Mouse (Mus musculus) forebrain, embryonic 14.5 days (tissue): Measurements from ENCODE around the gene Eps8. TPM values are rescaled to one million over a fixed set of nuclear protein-coding genes. Genes with fewer than 3 reads are reported as not detected.

Source experiments
- ATAC-seq: fragments of 200-750 bp; cut with Nextera tagmentation; 2 replicates; pipeline ENCODE4 v1.8.0; 2017; ENCODE audit warnings: mild to moderate bottlenecking, moderate library complexity
- DNase-seq: peaks from one replicate; pipeline ENCODE4 v3.0.0-alpha.2; 2015; ENCODE audit warnings: low spot score
- H3K27ac ChIP-seq: fragments of 300-500 bp; sonication (generic); 2 replicates; pipeline ENCODE4 v1.5.1; 2014; ENCODE audit warnings: low read depth, mild to moderate bottlenecking, control low read depth, low read length, moderate library complexity
- H3K27me3 ChIP-seq: fragments of 300-500 bp; sonication (generic); replicated peaks from 2 replicates; pipeline ENCODE4 v1.6.1; 2014; ENCODE audit warnings: low read length, control low read depth, mixed read lengths; ENCODE audit not compliant: control insufficient read depth, insufficient read depth
- H3K36me3 ChIP-seq: fragments of 300-500 bp; sonication (generic); 2 replicates; pipeline ENCODE4 v1.6.1; 2014; ENCODE audit warnings: low read length, control low read depth; ENCODE audit not compliant: control insufficient read depth, insufficient read depth
- H3K4me1 ChIP-seq: fragments of 300-500 bp; sonication (generic); 2 replicates; pipeline ENCODE4 v1.6.1; 2014; ENCODE audit warnings: antibody characterized with exemption, low read length, control low read depth; ENCODE audit not compliant: control insufficient read depth, insufficient read depth
- H3K4me2 ChIP-seq: fragments of 300-500 bp; sonication (generic); 2 replicates; pipeline ENCODE4 v1.6.1; 2014; ENCODE audit warnings: mild to moderate bottlenecking, control low read depth, low read length
- H3K4me3 ChIP-seq: fragments of 300-500 bp; sonication (generic); 2 replicates; pipeline ENCODE4 v1.5.1; 2014; ENCODE audit warnings: low read depth, low read length, control low read depth
- H3K9ac ChIP-seq: fragments of 300-500 bp; sonication (generic); 2 replicates; pipeline ENCODE4 v1.6.1; 2014; ENCODE audit warnings: mild to moderate bottlenecking, low read length, control low read depth, moderate library complexity
- H3K9me3 ChIP-seq: fragments of 300-500 bp; sonication (generic); replicated peaks from 2 replicates; pipeline ENCODE4 v1.6.1; 2016; ENCODE audit warnings: low read length, control low read depth, mixed read lengths; ENCODE audit not compliant: control insufficient read depth
- WGBS: fragments of 180-500 bp; shearing (Covaris S2); extraction: QIAGEN DNeasy Blood & Tissue Kit; methylation state at CpG from one replicate; pipeline ENCODE4 v1.1.7; 2014; 5-methylcytosine and 5-hydroxymethylcytosine counted together
- polyA plus RNA-seq: library from polyadenylated mRNA; unstranded; fragments of >200 nt; fragmentation: Nextera tagmentation; extraction: Ambion mirVana; gene quantifications from 2 replicates; pipeline ENCODE4 v1.2.1, GENCODE M21; 2014

Gene Eps8
- polyA plus RNA-seq, 1 experiment from 2014 or later = 11.4 TPM

- peaks cover 6% of the 10 kb centered on the region; the same call in 1 of the 2 replicates for H3K27me3 ChIP-seq
- H3K27ac ChIP-seq = no peak overlapping the region
- no peaks in the 10 kb centered on the region; the same call in 1 of the 2 replicates for H3K4me1 ChIP-seq
- no peaks in the 10 kb centered on the region for H3K36me3 ChIP-seq
- peak overlapping the region; percentile 75 for H3K9ac ChIP-seq
- DNase-seq (no peak), ATAC-seq (no peak)
- H3K4me3 ChIP-seq = peak overlapping the region; percentile 69
- no peaks in the 10 kb centered on the region for H3K9me3 ChIP-seq
- H3K4me2 ChIP-seq = peak overlapping the region; percentile 91
- WGBS = 29% methylated on average over 6 of the region's 7 CpGs
Measured at GRCm38 (mm10) chr6:137649528-137649927, 5.1 kb downstream of the Eps8 start.

- Histone ChIP-seq H3K4me3 (peak overlapping the region; percentile 69), H3K36me3 (no peaks in the 10 kb centered on the region), H3K9me3 (no peaks in the 10 kb centered on the region), H3K9ac (peak overlapping the region; percentile 75), H3K27me3 (peaks cover 6% of the 10 kb centered on the region; the same call in 1 of the 2 replicates), H3K4me1 (no peaks in the 10 kb centered on the region; the same call in 1 of the 2 replicates), H3K4me2 (peak overlapping the region; percentile 91), H3K27ac (no peak overlapping the region)
- WGBS = under 1% methylated on average over 46 of the region's 51 CpGs
- DNase-seq (peak; percentile 84), ATAC-seq (peak; percentile 88)
Measured at GRCm38 (mm10) chr6:137649068-137649480, 5.6 kb downstream of the Eps8 start.

- Histone ChIP-seq H3K9me3 (no peaks in the 10 kb centered on the region), H3K4me2 (peak overlapping the region; percentile 91), H3K9ac (peak overlapping the region; percentile 75), H3K36me3 (no peaks in the 10 kb centered on the region), H3K4me1 (no peaks in the 10 kb centered on the region; the same call in 1 of the 2 replicates), H3K27ac (no peak overlapping the region), H3K4me3 (peak overlapping the region; percentile 69), H3K27me3 (peaks cover 6% of the 10 kb centered on the region; the same call in 1 of the 2 replicates)
- under 1% methylated on average over 58 of the region's 59 CpGs for WGBS
- ATAC-seq = peak; percentile 68
- DNase-seq = peak; percentile 17
Measured at GRCm38 (mm10) chr6:137648110-137649067, 6.3 kb downstream of the Eps8 start.

- ATAC-seq (no peak), DNase-seq (no peak)
- no peaks in the 10 kb centered on the region; the same call in 1 of the 2 replicates for H3K4me1 ChIP-seq
- WGBS = 11% methylated on average over 10 of the region's 10 CpGs
- peak overlapping the region; percentile 91 for H3K4me2 ChIP-seq
- no peak overlapping the region for H3K9ac ChIP-seq
- H3K27me3 ChIP-seq = peaks cover 6% of the 10 kb centered on the region; the same call in 1 of the 2 replicates
- H3K36me3 ChIP-seq = no peaks in the 10 kb centered on the region
- H3K9me3 ChIP-seq = no peaks in the 10 kb centered on the region
- peak overlapping the region; percentile 69; the same call in 1 of the 2 replicates for H3K4me3 ChIP-seq
- no peak overlapping the region for H3K27ac ChIP-seq
Measured at GRCm38 (mm10) chr6:137647646-137648045, 7.0 kb downstream of the Eps8 start.

GRCm38 (mm10) chr6:137646726-137647125 is 8.0 kb downstream of the Eps8 start:
- no peaks in the 10 kb centered on the region; the same call in 1 of the 2 replicates for H3K4me1 ChIP-seq
- DNase-seq (no peak), ATAC-seq (no peak)
- H3K27me3 ChIP-seq = peaks cover 6% of the 10 kb centered on the region; the same call in 1 of the 2 replicates
- H3K4me3 ChIP-seq = no peak overlapping the region
- no peak overlapping the region for H3K27ac ChIP-seq
- H3K9ac ChIP-seq = no peak overlapping the region
- WGBS = 84% methylated on average over 2 of the region's 2 CpGs
- H3K36me3 ChIP-seq = no peaks in the 10 kb centered on the region
- no peak overlapping the region for H3K4me2 ChIP-seq
- no peaks in the 10 kb centered on the region for H3K9me3 ChIP-seq

GRCm38 (mm10) chr6:137644893-137645292 is 9.8 kb downstream of the Eps8 start:
- Histone ChIP-seq H3K27me3 (peaks cover 6% of the 10 kb centered on the region; the same call in 1 of the 2 replicates), H3K4me3 (no peak overlapping the region), H3K4me1 (no peaks in the 10 kb centered on the region; the same call in 1 of the 2 replicates), H3K9me3 (no peaks in the 10 kb centered on the region), H3K4me2 (no peak overlapping the region), H3K9ac (no peak overlapping the region), H3K36me3 (no peaks in the 10 kb centered on the region), H3K27ac (no peak overlapping the region)
- ATAC-seq (no peak), DNase-seq (no peak)
- 93% methylated on average over 5 of the region's 5 CpGs for WGBS

GRCm38 (mm10) chr6:137643814-137644213 is 10.9 kb downstream of the Eps8 start:
- DNase-seq (peak; percentile 57), ATAC-seq (peak; percentile 33; the same call in 1 of the 2 replicates)
- WGBS = 71% methylated on average over 4 of the region's 4 CpGs
- H3K9ac ChIP-seq = no peak overlapping the region
- H3K36me3 ChIP-seq = no peaks in the 10 kb centered on the region
- H3K4me2 ChIP-seq = no peak overlapping the region
- no peaks in the 10 kb centered on the region for H3K9me3 ChIP-seq
- no peaks in the 10 kb centered on the region for H3K4me1 ChIP-seq
- no peak overlapping the region for H3K4me3 ChIP-seq
- H3K27ac ChIP-seq = no peak overlapping the region
- peaks cover 6% of the 10 kb centered on the region; the same call in 1 of the 2 replicates for H3K27me3 ChIP-seq

- no peaks in the 10 kb centered on the region for H3K4me1 ChIP-seq
- no peaks in the 10 kb centered on the region for H3K9me3 ChIP-seq
- H3K27ac ChIP-seq = no peak overlapping the region
- no peak overlapping the region for H3K4me2 ChIP-seq
- WGBS = 90% methylated on average over 1 of the region's 1 CpGs
- no peaks in the 10 kb centered on the region for H3K36me3 ChIP-seq
- no peak overlapping the region for H3K4me3 ChIP-seq
- ATAC-seq = no peak
- no peak for DNase-seq
- H3K27me3 ChIP-seq = no peaks in the 10 kb centered on the region
- no peak overlapping the region for H3K9ac ChIP-seq
Measured at GRCm38 (mm10) chr6:137641642-137642041, 13.0 kb downstream of the Eps8 start.
